Mouse (Mus musculus) T-helper 1 cell (primary cell): ENCODE measurements at regions not wholly inside any gene's neighbourhood (a gene's known extent, or its start where the extent isn't known, plus 50 kb on each side); places are given as distances from the start of the nearest gene placed in this dataset.

Experiments used
- in situ Hi-C: fragments of 300-600 bp; cut with MboI, MseI; formaldehyde crosslinking; loops from one replicate; pipeline ENCODE4 v1.15.1; 2025; ENCODE audit warnings: high pct_unique_total_duplicates

DNA sequence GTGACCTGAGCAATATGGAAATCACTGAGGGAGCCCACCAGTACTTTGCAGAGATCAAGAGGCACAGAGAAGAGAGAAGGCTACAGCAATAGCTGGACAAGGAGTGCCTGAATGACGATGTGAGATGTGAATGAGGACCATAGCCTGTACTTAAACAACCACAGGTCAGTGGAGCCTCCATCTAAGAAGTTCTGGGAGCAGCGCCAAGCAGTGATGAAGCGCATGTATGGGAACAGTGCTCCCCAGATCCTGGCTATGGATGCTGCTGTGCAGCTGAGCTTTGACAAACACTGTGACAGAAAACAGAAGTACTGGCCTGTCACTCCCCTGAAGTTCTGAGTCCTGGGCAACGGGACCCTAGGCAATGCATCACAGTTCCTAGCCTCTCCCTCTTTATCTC lies 875.3 kb downstream of the Phex start:
- in situ Hi-C loops, result loop anchor here (10.0 kb wide), 1 partner anchor 1785 kb away; no protein-coding TSS in a partner anchor

DNA sequence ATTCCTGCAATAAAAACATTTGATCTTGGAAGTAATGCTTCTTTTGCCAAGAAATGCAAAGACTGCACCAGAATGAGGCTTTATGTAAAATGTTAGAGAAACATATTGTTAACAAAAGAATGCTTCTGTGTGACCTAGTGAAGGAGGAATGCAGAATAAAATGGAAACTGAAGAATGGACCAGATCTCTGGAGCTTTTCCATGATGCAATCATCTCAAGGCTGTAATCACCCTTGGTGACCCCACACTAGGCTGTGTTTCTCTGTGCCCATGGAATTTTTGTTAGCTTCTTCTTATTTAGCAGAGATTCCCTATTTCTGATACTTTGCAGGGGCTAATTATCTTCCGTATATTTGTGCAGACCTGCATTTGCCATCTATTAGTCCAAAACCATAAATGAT lies 877.6 kb downstream of the Phex start:
- in situ Hi-C loops, result loop anchor here (10.0 kb wide), 1 partner anchor 1787 kb away; no protein-coding TSS in a partner anchor
